Mouse (Mus musculus) left cerebral cortex, adult 8-10 months (tissue): Measurements from ENCODE around the gene Proser1. TPM values are rescaled to one million over a fixed set of nuclear protein-coding genes. Genes with fewer than 3 reads are reported as not detected.

ENCODE experiments used
- total RNA-seq, 4 experiments: library from RNA; stranded (reverse); gene quantifications; 2 replicates each; pipeline ENCODE4 v1.2.4; 2022

Gene Proser1
- total RNA-seq, 4 experiments from 2014 or later = 18.0 to 20.6 (median 19.4) TPM

Other genes starting within 250 kb of the Proser1 start
- 10 to 100 TPM in 3 of 4 experiments, 1 to 10 TPM in 1; 9.6 to 12.8 (median 12.1) TPM for gene Nhlrc3, start 334 bp upstream of the Proser1 start, total RNA-seq
- under 1 TPM; 0.41 to 0.99 (median 0.53) TPM for gene Stoml3, start 25.0 kb downstream of the Proser1 start, total RNA-seq
- 1 to 10 TPM; 1.9 to 2.3 (median 2.1) TPM for gene Frem2, start 193.7 kb downstream of the Proser1 start, total RNA-seq